Mouse (Mus musculus) T-helper 2 cell (primary cell): ENCODE data around the gene 1700001O22Rik.

ENCODE experiments used
- in situ Hi-C: fragments of 300-600 bp; cut with MboI, MseI; formaldehyde crosslinking; loops from one replicate; pipeline ENCODE4 v1.15.1; 2025; ENCODE audit warnings: high pct_unique_total_duplicates

Gene 1700001O22Rik

GRCm38 (mm10) chr2:30803604-30804003, at the start of gene 1700001O22Rik:
Gene 1700001O22Rik (minus strand): TSS chr2:30803661.
- in situ Hi-C loops: no loop called here

DNA sequence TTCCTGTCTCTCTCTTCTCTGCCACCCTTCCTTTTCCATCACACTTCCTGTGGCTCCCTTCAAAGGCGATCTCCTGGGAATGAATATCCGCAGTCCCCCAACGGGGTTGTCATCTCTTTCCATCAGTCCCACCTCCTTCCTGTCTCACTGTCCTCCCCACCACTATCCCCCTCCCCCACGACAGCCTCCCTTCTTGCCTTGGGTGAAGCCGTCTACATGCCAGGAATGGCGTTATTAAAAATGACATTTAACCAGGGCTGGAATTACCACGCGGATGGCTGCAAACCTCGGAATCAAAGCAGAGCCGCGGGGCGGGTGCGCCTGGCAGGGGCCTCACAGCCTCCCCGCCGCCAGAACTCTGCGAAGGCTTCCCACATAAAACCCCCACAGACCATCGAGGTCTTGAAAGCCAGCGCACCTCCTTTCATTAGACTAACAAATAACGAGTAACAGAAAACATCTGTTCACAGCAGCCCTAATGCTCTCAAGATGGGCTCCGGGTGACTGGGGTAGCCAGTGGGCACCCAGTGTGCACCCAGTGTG, 49.4 kb upstream of the 1700001O22Rik start:
- in situ Hi-C loops: no loop called here

- in situ Hi-C loops: no loop called here
Measured at GRCm38 (mm10) chr2:30850581-30850980, 47.1 kb upstream of the 1700001O22Rik start.

- in situ Hi-C loops: no loop called here
Measured at GRCm38 (mm10) chr2:30848184-30848583, 44.7 kb upstream of the 1700001O22Rik start.

GRCm38 (mm10) chr2:30846723-30847122, 43.3 kb upstream of the 1700001O22Rik start:
- in situ Hi-C loops: no loop called here

GRCm38 (mm10) chr2:30846236-30846635, 42.8 kb upstream of the 1700001O22Rik start:
- in situ Hi-C loops: no loop called here

DNA sequence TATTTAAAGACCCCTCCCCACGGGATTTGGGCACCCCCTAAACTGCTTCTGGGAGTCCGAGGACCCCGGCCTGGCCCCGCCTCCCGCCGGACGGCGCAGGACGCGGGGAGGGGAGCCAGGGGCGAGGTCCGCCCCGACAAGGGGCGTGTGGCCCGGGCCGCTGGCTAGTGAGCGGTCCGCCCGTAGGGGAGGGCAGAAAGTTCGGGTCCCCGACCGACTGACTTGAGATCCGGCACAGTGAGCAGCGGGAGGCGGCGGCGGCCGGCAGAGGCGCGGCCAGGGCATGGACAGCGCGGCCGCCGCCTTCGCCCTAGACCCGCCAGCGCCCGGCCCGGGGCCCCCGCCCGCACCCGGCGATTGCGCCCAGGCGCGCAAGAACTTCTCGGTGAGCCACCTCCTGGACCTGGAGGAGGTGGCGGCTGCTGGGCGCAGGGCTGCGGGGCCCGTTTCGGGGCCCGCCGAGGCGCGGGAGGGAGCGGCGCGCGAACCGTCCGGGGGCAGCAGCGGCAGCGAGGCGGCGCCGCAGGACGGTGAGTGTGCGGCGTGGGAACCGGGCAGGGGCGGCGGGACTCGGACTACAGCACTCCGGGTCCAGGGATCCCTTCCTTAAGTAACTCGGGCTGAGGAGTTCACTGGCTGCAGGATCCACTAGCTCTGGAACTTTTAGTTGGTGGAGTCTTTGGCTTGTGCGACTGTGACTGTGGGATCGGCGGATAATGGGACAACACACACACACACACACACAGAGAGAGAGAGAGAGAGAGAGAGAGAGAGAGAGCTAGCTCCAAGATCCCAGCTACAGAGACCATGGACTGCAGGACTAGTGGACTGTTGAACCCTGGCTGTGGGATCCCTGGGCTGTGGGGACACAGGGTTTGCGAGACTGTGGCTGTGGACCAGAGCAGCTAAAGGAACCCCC, 42.0 kb upstream of the 1700001O22Rik start:
- in situ Hi-C loops: no loop called here

- in situ Hi-C loops: no loop called here
Measured at GRCm38 (mm10) chr2:30842615-30843014, 39.2 kb upstream of the 1700001O22Rik start.

DNA sequence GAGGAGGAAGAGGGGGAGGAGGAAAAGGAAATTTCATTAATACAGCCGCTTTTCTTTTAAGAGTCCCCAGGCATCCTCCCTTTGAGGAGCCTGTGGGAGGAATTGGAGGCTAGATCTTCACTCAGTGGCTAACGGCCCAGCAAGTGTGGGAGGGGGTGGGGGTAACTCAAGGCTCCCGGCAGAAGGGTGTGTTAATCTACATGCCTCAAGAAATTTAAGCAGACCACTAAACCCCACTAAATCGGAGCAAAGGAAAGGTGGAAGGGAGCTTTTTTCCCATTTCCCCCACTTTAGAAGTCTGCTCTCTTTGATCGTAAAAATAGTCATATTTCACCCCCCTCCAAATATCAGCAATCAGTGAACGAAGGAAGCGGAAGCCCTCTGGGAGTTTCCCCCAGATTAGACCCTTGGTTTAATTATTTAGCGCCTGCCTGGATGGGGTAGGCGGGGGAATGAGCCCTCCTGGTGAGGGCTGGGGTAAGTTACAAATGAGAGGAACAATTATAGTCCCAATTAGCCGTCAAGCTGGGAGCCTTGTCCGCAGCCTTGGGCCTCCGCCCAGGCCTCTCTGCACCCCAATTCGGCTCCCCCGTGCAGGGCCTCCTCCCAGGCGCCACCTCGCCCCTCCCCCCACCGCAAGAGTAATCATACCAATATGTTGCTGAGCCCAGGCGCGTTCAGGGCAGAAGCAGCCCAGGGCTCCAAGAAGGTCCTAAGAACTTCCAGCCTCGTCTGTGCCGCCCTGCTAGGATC, 33.0 kb upstream of the 1700001O22Rik start:
- in situ Hi-C loops: no loop called here

DNA sequence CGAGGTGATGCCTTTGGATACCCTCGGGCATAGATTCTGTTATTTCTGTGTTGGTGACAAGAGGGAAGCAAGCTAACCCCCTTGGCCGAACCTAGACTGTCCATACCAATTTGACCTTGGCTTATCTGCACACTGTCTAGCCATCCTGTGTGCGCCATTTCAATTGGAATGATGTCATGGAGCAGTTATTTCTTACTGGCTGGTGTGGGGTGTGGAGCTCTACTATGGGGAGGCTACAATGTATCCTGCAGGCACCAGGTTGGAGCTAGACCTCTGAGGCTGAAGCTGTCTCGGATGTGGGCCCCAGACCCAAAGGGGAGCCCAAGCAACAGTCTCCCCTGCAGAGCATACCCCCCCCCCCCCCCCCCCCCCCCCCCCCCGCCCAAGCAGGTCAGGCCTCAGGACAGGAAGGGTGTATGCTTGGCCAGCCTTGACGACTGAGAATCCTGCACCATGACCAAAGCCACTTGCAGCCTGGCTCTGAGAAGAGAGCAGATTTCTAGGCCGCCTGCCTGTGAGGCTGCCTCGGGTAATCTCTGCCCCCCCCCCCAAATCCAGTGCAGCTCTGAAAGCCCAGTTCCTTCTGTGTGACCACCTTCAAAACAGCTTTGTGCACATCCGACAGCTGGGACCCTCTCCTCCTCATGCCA, 31.0 kb upstream of the 1700001O22Rik start, which contains the start of gene Prrx2:
Gene Prrx2 (plus strand): TSS at position 600 of the 650 bp plus-strand sequence.
- in situ Hi-C loops: no loop called here

DNA sequence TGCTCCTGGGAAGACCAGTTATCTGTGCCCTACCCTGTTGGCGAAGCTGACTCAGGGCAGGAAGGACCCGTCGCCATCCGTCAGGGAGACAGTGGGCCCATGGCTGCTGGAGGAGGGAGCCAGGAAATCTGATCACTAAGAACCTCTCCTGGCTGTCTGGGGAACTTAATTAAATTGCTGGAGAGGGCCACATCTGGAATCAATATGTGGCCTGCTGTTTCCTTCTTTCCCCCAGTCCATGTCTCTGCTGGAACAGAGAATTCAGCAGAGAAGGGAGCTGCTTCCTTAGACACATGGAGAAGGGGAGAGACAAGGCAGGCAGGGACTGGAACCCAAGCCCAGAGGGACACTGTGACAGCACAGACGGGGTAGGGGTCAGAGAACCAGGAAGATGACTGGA, 30.2 kb upstream of the 1700001O22Rik start:
- in situ Hi-C loops: no loop called here

- in situ Hi-C loops: no loop called here
Measured at GRCm38 (mm10) chr2:30830283-30830795, 26.9 kb upstream of the 1700001O22Rik start, which contains the start of gene Asb6. Gene Asb6 (minus strand): TSS chr2:30830333.

DNA sequence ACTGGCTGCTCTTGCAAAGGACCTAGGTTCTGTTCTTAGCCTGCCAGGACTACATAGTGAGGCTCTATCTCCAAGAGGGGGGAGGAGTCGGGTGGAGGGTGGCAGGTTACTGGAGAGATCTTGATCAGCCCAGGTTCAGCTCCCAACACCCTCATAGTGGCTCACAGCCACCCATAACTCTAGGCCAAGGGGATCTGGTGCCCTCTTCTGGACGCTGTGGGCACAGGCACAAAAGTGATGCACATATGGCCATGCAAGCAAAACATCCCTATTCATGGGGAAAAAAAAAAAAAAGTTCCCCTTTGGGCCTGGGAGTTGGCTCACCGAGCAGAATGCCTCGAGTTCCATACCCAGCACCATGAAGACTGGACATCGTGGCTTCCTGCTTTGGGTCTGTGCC, 25.9 kb upstream of the 1700001O22Rik start:
- in situ Hi-C loops: loop anchor here (5.0 kb wide), 1 partner anchor 108 kb away; no protein-coding TSS in a partner anchor

DNA sequence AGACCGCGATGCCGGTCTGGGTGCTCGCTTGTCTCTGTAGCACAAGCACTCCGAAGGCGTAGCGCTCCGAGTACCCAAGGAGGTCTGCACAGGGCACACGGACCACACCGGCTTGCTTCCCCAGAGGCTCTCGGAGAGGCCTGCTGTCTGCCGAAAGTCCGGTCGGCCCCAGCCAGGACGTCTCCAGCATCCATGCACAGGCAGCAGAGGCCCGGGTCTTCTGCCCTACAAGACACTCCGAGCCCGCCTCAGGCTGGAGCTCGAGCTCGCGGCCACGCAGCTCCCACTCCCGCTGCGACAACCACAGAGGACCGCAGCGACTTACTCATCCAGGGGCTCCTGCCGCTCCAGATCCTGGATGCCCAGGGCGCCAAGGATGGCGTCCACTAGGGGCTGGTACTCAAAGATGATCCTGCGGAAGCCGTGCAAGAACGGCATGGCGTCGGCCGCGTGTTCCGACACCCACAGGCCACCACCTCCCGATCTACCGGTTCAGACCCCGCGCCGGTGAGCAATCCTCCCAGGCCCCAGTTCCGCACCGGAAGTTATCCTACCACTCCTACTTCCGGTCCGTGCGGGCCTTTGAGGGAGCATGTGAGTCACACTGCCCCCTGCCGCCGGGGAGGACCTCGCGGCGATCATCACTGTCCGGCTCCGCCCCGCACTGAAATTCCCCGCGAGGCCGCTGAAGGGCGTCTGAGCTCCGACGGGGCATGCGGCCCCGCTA, 24.5 kb upstream of the 1700001O22Rik start:
- in situ Hi-C loops: loop anchor here (5.0 kb wide), 1 partner anchor 109 kb away; no protein-coding TSS in a partner anchor

DNA sequence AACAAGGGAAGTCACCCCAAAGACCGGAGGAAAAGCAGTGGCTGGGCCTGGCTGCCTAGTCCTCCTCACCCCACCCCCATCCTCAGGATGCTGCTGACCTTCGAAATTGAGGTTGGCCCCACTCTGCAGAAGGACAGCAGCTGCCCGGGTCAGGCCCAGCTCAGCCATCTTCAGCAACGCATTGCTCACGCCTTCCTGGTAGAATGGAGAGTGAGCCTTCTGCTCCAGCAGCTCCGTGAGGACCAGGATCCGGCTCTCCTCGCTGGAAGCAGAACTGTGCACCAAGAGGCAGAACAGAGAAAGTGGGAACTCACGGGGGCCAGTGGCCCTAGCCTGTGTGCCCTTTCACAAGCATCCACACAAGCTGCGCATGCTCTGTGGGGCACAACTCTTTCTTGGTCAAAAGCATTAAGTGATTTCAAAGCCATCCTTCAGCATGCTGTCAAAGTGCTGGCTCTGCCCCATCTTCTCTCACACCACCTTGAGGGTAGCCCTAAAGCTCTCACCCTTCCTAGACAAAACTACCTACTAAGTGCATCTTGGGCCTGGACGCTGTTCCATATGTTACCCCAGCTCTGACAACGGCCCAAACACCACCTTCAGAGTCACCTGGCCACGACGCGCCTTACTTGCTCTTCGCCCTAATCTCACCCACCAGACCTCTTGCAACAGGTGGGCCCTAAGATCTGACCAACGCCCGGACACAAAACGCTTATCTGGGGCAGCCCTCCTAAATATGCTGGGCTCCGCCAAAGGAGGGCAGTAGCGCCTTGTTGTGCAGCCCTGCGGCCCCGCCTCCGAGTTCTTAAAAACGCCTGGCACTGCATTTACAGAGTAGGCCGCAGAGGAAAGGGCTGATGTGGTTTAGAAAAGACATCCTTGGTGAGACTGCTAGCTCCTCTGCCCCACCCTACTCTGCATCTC, 23.6 kb upstream of the 1700001O22Rik start:
- in situ Hi-C loops: loop anchor here (5.0 kb wide), 1 partner anchor 110 kb away; no protein-coding TSS in a partner anchor

DNA sequence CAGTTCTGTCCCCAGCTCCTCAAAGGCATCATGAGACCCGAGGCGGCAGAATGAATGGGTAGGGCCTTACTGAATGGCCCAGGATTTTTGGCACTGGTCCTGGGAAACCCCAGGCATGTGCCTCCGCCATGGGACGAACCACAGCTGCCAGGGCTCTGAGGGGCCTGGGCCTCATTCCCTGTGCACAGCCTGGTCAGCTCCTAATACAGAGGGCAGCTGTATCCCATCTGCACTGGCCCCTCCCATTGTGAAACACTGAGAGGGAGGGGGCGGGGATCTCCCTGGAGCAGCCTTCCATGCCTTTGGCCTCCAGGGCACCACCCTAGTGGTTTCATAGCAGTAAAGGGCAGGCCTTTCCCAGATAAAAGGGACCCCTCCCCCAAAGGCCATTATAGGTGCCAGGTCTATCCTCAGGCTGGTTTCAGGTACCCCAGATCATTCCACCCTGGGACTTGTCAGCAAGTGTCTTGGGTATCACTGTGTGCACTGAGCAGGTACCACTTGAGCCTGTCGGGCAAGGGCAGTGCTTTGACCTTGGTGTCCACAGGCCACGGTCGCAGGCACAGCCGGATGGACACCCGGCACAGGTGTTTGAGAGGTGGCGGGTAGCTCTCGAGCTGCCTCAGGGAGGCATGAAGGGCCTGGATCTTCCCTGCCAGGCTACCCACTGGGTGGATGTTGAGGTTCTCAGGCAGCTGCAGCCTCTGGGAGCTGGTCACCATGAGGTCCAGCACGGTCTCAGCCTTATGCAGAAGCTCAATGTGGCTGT, 20.1 kb upstream of the 1700001O22Rik start:
- in situ Hi-C loops: no loop called here

DNA sequence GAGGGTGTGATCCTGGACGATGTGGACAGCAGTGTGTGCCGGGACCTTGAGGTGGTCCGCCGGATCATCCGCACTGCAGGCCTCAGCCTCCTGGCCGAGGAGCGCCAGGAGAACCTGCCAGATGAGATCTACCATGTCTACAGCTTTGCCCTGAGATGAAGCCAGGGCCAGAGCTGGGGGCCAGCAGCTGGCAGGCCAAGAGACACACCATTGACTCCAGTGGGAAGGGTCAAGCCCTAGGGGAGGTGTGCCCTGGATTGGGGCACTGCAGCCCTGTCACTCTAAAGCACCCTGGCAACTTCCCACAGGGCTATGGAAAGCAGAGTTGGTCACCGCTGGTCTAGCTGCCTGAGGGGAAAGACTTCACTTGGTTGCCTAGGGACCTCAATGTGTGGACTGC, 19.0 kb upstream of the 1700001O22Rik start:
- in situ Hi-C loops: no loop called here

- in situ Hi-C loops: no loop called here
Measured at GRCm38 (mm10) chr2:30821073-30821472, 17.6 kb upstream of the 1700001O22Rik start.

- in situ Hi-C loops: no loop called here
Measured at GRCm38 (mm10) chr2:30819873-30820272, 16.4 kb upstream of the 1700001O22Rik start.
